Mouse (Mus musculus) embryonic facial prominence, embryonic 15.5 days (tissue): ENCODE results near the gene Atg4b. TPM values are rescaled to one million over a fixed set of nuclear protein-coding genes. Genes with fewer than 3 reads are reported as not detected.
A peak's percentile ranks its signal among the peaks of the same experiment; 100 is the strongest.
"Not testable (repeated sequence)": the region's sequence is repeated elsewhere in the genome, so short reads cannot be mapped to it uniquely, and the experiment has no call there.

Source experiments
- ATAC-seq: fragments of 200-750 bp; cut with Nextera tagmentation; 2 replicates; pipeline ENCODE4 v1.8.0; 2017; ENCODE audit warnings: low read depth, moderate TSS enrichment; ENCODE audit not compliant: insufficient number of reproducible peaks, low FRiP score, low TSS enrichment
- H3K27ac ChIP-seq: fragments of 300-500 bp; sonication (generic); replicated peaks from 2 replicates; pipeline ENCODE4 v1.5.1; 2015; ENCODE audit warnings: mild to moderate bottlenecking, inconsistent platforms
- H3K27me3 ChIP-seq: fragments of 300-500 bp; sonication (generic); 2 replicates; pipeline ENCODE4 v1.6.1; 2015; ENCODE audit warnings: inconsistent platforms
- H3K36me3 ChIP-seq: fragments of 300-500 bp; sonication (generic); 2 replicates; pipeline ENCODE4 v1.6.1; 2015; ENCODE audit warnings: mild to moderate bottlenecking, inconsistent platforms
- H3K4me1 ChIP-seq: fragments of 300-500 bp; sonication (generic); 2 replicates; pipeline ENCODE4 v1.6.1; 2015; ENCODE audit warnings: inconsistent platforms
- H3K4me2 ChIP-seq: fragments of 300-500 bp; sonication (generic); replicated peaks from 2 replicates; pipeline ENCODE4 v1.6.1; 2015; ENCODE audit warnings: mild to moderate bottlenecking, inconsistent platforms
- H3K4me3 ChIP-seq: fragments of 300-500 bp; sonication (generic); replicated peaks from 2 replicates; pipeline ENCODE4 v1.5.1; 2015; ENCODE audit warnings: mild to moderate bottlenecking, inconsistent platforms
- H3K9ac ChIP-seq: fragments of 300-500 bp; sonication (generic); 2 replicates; pipeline ENCODE4 v1.6.1; 2015; ENCODE audit warnings: inconsistent platforms
- H3K9me3 ChIP-seq: fragments of 300-500 bp; sonication (generic); replicated peaks from 2 replicates; pipeline ENCODE4 v1.6.1; 2016; ENCODE audit warnings: inconsistent platforms
- WGBS: fragments of 180-500 bp; shearing (Covaris S2); methylation state at CpG from one replicate; pipeline ENCODE4 v1.1.7; 2015; 5-methylcytosine and 5-hydroxymethylcytosine counted together
- polyA plus RNA-seq: library from polyadenylated mRNA; unstranded; fragments of >200 nt; fragmentation: Nextera tagmentation; extraction: Ambion mirVana; gene quantifications from 2 replicates; pipeline ENCODE4 v1.2.1, GENCODE M21; 2015

Gene Atg4b
- polyA plus RNA-seq, 1 experiment from 2014 or later = 78.5 TPM

- no peak overlapping the region for H3K9ac ChIP-seq
- no peak overlapping the region for H3K4me2 ChIP-seq
- no peak overlapping the region for H3K27ac ChIP-seq
- no peaks in the 10 kb centered on the region for H3K27me3 ChIP-seq
- no peaks in the 10 kb centered on the region for H3K9me3 ChIP-seq
- H3K4me1 ChIP-seq = no peaks in the 10 kb centered on the region
- no peak overlapping the region for H3K4me3 ChIP-seq
- ATAC-seq = no peak
- peaks cover 78% of the 10 kb centered on the region for H3K36me3 ChIP-seq
- 89% methylated on average over 7 of the region's 7 CpGs for WGBS
Observed at GRCm38 (mm10) chr1:93818722-93819121, 67.4 kb downstream of the Atg4b start.

DNA sequence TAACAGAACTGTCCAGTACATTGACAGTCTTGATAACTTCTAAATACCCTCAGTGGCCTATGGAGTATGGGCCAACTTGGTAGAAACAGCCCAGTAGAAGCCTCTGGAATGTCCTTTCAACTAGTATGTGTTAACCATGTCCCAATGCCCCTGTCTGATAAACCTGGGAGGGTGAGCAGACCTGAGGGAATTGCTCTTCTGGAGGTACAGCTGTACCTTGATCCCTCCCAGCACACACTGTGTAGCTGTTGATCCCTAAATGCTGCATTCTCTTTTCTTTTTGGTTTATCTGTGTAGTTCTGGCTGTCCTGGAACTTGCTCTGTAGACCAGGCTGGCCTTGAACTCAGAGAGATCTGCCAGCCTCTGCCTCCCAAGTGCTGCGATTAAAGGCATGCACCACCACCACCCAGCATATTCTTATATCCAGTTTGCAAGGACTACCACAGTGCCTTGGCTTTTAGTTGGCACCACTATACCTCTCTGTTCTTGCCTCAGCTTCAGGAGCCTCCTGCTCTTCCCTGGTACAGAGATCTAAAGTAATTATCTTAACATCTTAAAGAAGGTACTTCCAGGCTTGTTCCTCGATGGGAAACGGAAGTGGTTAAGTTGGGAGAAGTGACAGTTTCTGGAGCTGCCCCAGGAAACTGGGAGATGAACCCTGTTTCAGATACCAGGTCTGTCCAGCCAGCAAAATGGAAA lies 72.6 kb downstream of the Atg4b start:
- no peak overlapping the region for H3K9ac ChIP-seq
- H3K4me1 ChIP-seq = peaks cover 13% of the 10 kb centered on the region
- H3K36me3 ChIP-seq = peaks cover 26% of the 10 kb centered on the region
- no peaks in the 10 kb centered on the region for H3K27me3 ChIP-seq
- WGBS = 72% methylated on average over 3 of the region's 3 CpGs
- peak overlapping the region; percentile 81 for H3K4me2 ChIP-seq
- ATAC-seq = no peak
- H3K27ac ChIP-seq = peak overlapping the region; percentile 98
- H3K4me3 ChIP-seq = peak overlapping the region; percentile 60; the same call in 1 of the 2 replicates
- H3K9me3 ChIP-seq = no peaks in the 10 kb centered on the region

- ATAC-seq = peak; percentile 8; the same call in 1 of the 2 replicates
- 8% methylated on average over 10 of the region's 10 CpGs for WGBS
Observed at GRCm38 (mm10) chr1:93824609-93825008, 73.3 kb downstream of the Atg4b start, which contains the start of gene D2hgdh. Gene D2hgdh, plus strand, starts transcription at chr1:93824909.

DNA sequence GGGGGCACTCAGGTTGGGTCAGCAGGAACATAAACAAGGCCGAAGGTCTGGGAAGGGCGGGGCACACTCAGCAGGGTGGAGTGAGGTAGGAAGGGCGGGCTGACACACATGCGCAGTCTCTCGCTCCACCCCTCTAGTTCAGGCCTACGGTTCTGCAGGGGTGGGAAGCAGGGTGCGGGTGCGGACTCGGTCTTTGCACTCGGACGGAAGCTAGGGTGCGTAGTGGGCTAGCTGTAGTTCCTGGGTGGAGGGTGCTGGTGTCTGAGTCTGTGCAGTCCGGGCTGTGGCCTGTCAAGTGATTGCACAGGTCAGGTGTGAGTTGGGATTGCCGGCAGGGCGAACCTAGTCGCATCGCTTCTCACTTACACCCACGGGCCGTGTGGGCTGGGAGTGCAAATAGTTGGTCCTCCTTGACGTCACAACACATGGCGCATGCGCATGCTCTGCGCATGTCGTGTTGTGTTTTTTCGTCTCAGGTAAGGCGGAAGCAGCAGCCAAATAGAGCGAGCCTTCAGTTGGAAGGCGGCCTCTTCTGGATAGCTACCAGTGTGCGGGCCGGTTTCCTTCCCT lies 73.9 kb downstream of the Atg4b start:
- Histone ChIP-seq H3K4me1 (peaks cover 13% of the 10 kb centered on the region), H3K27ac (peak overlapping the region; percentile 98), H3K27me3 (no peaks in the 10 kb centered on the region), H3K9me3 (no peaks in the 10 kb centered on the region), H3K4me3 (peak overlapping the region; percentile 60), H3K9ac (peak overlapping the region; percentile 51), H3K36me3 (peaks cover 17% of the 10 kb centered on the region; the same call in 1 of the 2 replicates), H3K4me2 (peak overlapping the region; percentile 81)
- ATAC-seq = peak; percentile 96
- WGBS = under 1% methylated on average over 30 of the region's 30 CpGs

More at GRCm38 (mm10) chr1:93824609-93825008, 73.3 kb downstream of the Atg4b start, which contains the start of gene D2hgdh:
- peaks cover 19% of the 10 kb centered on the region for H3K36me3 ChIP-seq
- H3K4me3 ChIP-seq = peak within 1 kb of the TSS; percentile 60
- H3K4me2 ChIP-seq = peak within 1 kb of the TSS; percentile 81
- peak within 1 kb of the TSS; percentile 51 for H3K9ac ChIP-seq
- no peaks in the 10 kb centered on the region for H3K9me3 ChIP-seq
- peaks cover 13% of the 10 kb centered on the region for H3K4me1 ChIP-seq
- peak within 1 kb of the TSS; percentile 98 for H3K27ac ChIP-seq
- no peaks in the 10 kb centered on the region for H3K27me3 ChIP-seq

GRCm38 (mm10) chr1:93825771-93826539 lies 74.7 kb downstream of the Atg4b start:
- Histone ChIP-seq H3K27me3 (no peaks in the 10 kb centered on the region), H3K9me3 (no peaks in the 10 kb centered on the region), H3K27ac (peak overlapping the region; percentile 98), H3K4me2 (peak overlapping the region; percentile 81), H3K4me1 (peaks cover 13% of the 10 kb centered on the region), H3K36me3 (0 out of 2 replicates have a peak, but pooled peaks cover 10% of the 10 kb centered on the region), H3K9ac (peak overlapping the region; percentile 51), H3K4me3 (peak overlapping the region; percentile 60)
- ATAC-seq = no peak
- 39% methylated on average over 27 of the region's 27 CpGs for WGBS

GRCm38 (mm10) chr1:93826540-93826835 lies 75.2 kb downstream of the Atg4b start:
- no peak overlapping the region for H3K9ac ChIP-seq
- H3K4me2 ChIP-seq = peak overlapping the region; percentile 81
- H3K9me3 ChIP-seq = no peaks in the 10 kb centered on the region
- peak overlapping the region; percentile 60; the same call in 1 of the 2 replicates for H3K4me3 ChIP-seq
- WGBS = 92% methylated on average over 9 of the region's 9 CpGs
- ATAC-seq = no peak
- peaks cover 13% of the 10 kb centered on the region for H3K4me1 ChIP-seq
- no peaks in the 10 kb centered on the region for H3K27me3 ChIP-seq
- 0 out of 2 replicates have a peak, but pooled peaks cover 4% of the 10 kb centered on the region for H3K36me3 ChIP-seq
- no peak overlapping the region for H3K27ac ChIP-seq

DNA sequence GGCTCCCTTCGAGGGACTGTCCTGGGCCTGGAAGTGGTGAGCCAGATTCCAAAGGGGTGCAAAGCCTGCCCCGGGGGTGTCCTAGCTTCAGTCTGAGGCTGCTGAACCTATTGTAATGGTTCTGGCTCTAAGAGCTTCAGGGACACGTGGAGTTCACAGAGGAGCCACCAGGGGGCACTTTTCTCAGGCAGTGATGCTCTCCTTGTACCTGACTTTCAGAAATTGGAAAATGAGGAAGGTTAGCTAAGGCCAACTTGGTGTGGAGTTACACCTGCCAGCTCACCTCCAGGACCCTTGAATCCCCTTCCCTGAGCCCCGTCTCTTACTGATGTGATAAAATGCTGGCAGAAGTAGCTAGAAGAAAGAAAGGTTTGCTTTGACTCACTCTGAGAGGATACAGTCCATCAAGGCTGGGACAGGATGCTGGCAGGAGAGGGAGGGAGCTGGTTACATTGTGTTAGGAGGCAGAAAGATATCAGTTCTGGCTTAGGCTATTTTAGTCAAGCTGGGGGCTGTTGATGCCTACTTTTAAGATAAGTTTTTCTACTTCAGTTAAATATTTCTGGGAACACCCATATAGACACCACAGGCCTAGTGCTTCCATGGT lies 81.6 kb downstream of the Atg4b start:
- ATAC-seq, H3K27ac ChIP-seq, H3K4me2 ChIP-seq, H3K4me3 ChIP-seq, H3K4me1 ChIP-seq, H3K9ac ChIP-seq, H3K27me3 ChIP-seq, H3K9me3 ChIP-seq: not testable (repeated sequence)
- H3K36me3 ChIP-seq = peaks cover 22% of the 10 kb centered on the region
- WGBS = 62% methylated on average over 2 of the region's 4 CpGs

DNA sequence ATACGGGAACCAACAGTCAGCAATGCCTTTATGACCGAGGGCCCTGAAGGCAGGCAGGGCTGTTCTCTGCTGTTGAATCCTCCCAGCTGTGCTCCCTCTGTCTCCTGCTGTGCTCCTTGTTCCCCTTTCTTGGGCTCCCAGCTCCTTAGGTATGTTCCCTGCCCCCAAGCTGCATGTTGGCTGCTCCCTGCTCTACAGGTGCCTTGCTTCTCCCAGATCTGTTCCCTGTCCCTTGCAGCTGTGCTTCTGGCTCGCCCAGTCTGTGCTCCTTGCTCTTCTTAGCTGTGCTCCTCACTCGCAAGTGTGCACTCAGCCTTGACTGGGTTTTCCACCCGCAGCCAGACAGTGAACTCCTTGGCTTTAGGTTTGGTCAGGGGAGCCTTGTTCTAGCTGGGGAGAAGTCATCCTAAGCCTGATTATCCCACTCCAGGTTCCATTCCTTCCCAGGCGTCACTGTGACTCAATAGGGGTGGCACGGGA lies 83.4 kb downstream of the Atg4b start:
- no peak overlapping the region for H3K9ac ChIP-seq
- peaks cover 23% of the 10 kb centered on the region for H3K36me3 ChIP-seq
- H3K4me1 ChIP-seq = no peaks in the 10 kb centered on the region
- 82% methylated on average over 7 of the region's 7 CpGs for WGBS
- ATAC-seq = no peak
- no peak overlapping the region for H3K4me2 ChIP-seq
- no peak overlapping the region for H3K4me3 ChIP-seq
- H3K27me3 ChIP-seq = no peaks in the 10 kb centered on the region
- H3K9me3 ChIP-seq = no peaks in the 10 kb centered on the region
- no peak overlapping the region for H3K27ac ChIP-seq

DNA sequence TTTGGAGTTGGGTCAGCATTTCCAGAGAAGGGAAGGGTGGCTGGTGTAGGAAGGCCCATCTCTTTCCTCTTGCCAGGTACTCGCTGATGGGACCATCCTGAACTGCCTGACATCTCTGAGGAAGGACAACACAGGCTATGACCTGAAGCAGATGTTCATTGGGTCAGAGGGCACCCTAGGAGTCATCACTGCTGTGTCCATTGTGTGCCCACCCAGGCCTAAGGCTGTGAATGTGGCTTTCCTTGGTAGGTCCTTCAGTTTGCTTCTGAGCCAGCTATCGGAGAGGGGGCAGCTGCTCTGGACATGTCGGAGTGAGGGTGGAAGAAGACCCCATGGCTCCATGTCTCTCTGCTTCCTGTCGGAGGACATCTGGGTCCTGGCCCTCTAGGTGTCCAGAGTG lies 83.9 kb downstream of the Atg4b start:
- H3K9ac ChIP-seq = no peak overlapping the region
- H3K36me3 ChIP-seq = peaks cover 21% of the 10 kb centered on the region
- H3K27ac ChIP-seq = no peak overlapping the region
- H3K4me3 ChIP-seq = no peak overlapping the region
- ATAC-seq = no peak
- H3K4me2 ChIP-seq = no peak overlapping the region
- 87% methylated on average over 4 of the region's 4 CpGs for WGBS
- H3K4me1 ChIP-seq = no peaks in the 10 kb centered on the region
- no peaks in the 10 kb centered on the region for H3K27me3 ChIP-seq
- no peaks in the 10 kb centered on the region for H3K9me3 ChIP-seq

GRCm38 (mm10) chr1:93835876-93836531 lies 84.7 kb downstream of the Atg4b start:
- no peaks in the 10 kb centered on the region for H3K4me1 ChIP-seq
- peaks cover 21% of the 10 kb centered on the region for H3K36me3 ChIP-seq
- 89% methylated on average over 6 of the region's 6 CpGs for WGBS
- no peak overlapping the region for H3K4me3 ChIP-seq
- no peak for ATAC-seq
- no peak overlapping the region for H3K4me2 ChIP-seq
- H3K27ac ChIP-seq = no peak overlapping the region
- no peaks in the 10 kb centered on the region for H3K9me3 ChIP-seq
- H3K9ac ChIP-seq = no peak overlapping the region
- H3K27me3 ChIP-seq = no peaks in the 10 kb centered on the region
